Mouse (Mus musculus): ENCODE results near the gene Zfp689.
A peak's percentile ranks its signal among the peaks of the same experiment; 100 is the strongest.
"Not testable (repeated sequence)": the region's sequence is repeated elsewhere in the genome, so short reads cannot be mapped to it uniquely, and the experiment has no call there.

Gene Zfp689

DNA sequence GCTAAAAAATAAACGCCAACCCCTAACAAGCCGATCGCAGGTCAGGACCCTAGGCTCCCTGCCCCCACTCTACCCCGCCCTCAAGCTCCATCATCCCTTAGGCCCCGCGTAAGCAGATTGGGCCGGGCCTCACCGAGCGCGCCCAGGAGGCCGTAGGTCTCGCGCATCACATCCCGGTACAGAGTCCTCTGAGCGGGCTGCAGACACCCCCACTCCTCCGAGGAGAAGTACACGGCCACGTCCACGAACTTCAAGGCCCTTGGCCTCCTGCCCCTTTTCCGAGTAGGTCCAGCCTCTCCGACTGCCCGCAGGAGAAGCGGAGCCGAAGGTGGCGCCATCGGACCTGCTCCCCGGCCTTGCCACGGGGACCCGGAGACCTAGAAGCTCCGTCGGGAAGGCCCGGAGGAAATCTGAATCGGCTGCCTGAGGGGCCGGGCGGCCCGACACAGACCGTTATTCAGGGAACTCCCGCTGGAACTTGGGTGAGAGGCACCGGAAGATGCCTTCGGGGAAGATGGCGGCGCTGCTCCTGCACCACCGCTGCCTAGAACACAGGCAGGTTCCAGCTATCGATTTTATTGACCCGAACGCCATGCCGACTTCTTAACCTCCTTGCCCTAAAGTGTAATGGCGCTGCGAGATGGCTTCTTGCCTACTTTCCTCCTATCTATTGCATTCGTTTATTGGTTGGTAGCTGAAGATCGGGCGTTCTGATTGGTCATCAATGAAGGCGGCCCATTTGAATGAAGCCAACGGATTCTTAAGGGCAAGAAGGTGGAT is at the start of gene Zfp689:
Gene Zfp689, minus strand, starts transcription at position 638 of the 780 bp plus-strand sequence.
- DNase-seq (ENCODE audit: low read depth): peak; percentile 96

- DNase-seq (ENCODE audit: low read depth): peak; percentile 72
These were observed 49.4 kb upstream of the Zfp689 start for GRCm38 (mm10) chr7:127498407-127498806.

- no peak for DNase-seq (ENCODE audit: low read depth)
These were observed 48.4 kb upstream of the Zfp689 start for GRCm38 (mm10) chr7:127497382-127497781.

- DNase-seq (ENCODE audit: low read depth): no peak
These were observed 45.7 kb upstream of the Zfp689 start for GRCm38 (mm10) chr7:127494648-127495047.

- DNase-seq (ENCODE audit: low read depth): no peak
These were observed 42.9 kb upstream of the Zfp689 start for GRCm38 (mm10) chr7:127491846-127492245.

GRCm38 (mm10) chr7:127489982-127490381 is 41.0 kb upstream of the Zfp689 start:
- DNase-seq (ENCODE audit: low read depth): no peak

DNA sequence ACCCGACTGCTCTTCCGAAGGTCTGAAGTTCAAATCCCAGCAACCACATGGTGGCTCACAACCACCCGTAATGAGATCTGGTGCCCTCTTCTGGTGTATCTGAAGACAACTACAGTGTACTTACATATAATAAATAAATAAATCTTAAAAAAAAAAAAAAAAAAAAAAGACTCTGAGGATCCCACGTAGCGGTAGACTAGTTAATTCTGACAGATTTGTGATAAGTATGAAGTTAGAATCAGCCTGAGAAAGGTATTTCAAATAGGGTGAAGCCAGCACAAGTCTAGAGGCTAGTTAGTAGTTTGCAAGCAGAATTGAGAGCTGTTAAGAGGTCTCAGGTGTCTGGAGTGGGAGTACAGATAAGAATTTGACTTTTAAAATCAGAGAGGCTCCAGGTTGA is 39.4 kb upstream of the Zfp689 start:
- DNase-seq (ENCODE audit: low read depth): not testable (repeated sequence)

DNA sequence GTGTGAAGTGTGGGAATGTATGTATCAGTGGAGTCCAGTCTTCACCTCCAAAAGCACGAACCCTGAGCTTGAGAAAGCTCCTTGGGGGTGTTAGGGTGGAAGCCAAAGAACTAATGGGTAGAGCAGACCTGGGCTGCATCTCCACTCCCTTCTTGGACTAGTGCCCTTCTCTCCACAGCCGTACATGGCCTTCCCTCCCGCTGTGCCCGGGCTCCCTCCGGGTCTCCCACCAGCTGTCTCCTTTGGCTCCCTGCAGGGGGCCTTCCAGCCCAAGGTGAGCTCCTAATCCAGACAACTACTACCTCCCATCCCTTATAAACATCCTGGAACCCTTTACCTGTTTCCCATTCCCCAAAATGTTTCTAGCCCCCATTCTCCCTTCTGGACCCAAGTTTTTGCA is 36.5 kb upstream of the Zfp689 start:
- DNase-seq (ENCODE audit: low read depth): no peak

DNA sequence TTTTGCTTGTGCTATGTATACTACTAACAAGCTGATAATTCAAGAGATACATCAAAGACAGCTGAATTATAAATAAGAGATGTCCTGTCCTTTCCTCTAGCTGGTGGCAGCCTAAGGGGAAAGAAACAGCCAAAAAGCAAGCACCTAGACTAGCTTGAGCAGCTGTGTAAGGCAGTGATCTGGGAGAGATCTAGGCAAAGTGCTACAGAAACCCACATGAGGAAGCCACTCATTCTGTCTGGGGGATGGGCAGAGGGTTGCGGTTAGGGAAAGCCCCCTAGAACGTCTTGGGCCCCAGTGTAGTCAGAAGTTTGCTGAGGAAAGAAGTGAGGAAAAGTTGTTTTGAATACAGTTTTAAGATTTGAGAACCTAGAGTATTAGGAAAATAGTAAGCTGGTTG is 31.4 kb upstream of the Zfp689 start:
- DNase-seq (ENCODE audit: low read depth): peak; percentile 37

DNA sequence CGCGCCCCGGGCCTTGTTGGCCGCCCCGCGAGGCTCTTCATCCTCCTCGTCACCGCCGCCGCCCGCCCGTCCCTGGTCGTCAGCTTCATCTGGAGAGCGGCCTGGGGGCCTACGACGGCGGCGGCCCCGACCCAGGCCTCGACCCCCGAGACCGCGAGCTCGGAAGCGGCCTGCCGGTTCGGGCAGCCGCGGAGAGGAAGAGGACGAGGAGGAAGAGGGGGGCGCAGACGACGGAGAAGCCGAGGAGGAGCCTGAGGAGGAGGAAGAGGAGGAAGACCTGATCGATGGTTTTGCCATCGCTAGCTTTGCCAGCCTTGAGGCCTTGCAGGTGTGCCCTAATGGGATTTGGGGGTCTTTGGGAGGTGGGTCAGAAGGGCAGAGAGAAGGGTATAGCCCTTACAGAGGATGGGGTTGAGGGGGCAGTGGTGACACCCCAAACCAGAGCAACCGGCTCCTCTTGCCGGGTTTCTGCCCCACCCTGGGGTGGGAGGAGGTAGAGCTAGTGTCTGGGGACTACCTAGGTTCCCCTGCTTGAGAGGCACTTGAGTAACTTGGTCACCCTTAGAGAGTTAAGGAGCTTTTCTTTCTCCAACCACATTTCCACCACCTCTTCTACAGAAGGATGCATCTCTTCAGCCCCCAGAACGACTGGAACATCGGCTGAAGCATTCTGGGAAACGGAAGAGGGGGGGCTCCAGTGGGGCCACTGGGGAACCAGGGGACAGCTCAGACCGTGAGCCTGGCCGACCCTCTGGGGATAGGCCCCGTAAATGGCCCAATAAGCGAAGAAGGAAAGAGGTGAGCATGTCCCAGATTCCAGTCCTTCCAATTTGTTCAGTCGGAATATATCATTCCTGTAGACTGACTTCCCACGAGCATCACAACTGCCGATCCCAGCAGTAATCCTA is 30.6 kb upstream of the Zfp689 start:
- peak; percentile 26 for DNase-seq (ENCODE audit: low read depth)

DNA sequence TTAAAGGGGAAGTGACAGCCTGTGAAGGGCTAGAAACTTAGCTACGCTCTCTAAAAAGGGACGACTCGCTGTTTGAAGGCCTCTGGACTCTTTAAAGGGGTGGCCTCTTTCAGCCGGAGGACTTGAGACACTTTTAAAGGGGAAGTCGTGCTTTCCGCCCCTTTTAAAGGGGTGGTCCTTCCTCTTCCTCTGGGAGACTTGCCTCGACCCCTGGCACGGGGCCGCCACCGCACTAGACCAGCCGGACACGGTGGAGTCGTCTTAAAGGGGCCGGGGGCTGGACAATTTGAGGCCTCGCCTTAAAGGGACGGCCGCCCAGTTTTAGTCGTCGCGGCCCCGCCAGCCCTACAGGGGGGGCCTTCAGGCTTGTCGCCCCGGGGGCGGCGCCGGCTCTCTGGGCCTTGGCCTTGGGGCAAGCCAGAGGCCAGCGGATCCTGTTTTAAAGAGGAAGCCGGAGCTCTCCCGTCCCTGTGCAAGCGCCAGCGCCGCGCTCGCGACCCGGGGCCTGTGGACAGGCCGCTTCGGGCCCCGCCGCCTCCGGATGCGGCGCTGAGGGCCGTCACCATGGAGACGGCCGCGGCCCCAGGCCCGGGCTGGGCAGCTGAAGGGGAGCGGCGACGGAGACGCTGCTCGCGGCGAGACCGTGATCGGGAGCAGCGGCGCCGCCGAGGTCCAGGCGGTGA is 29.8 kb upstream of the Zfp689 start, which contains the start of gene Fbrs:
Gene Fbrs, plus strand, starts transcription at position 565 of the 683 bp plus-strand sequence.
- DNase-seq (ENCODE audit: low read depth): peak; percentile 97

DNA sequence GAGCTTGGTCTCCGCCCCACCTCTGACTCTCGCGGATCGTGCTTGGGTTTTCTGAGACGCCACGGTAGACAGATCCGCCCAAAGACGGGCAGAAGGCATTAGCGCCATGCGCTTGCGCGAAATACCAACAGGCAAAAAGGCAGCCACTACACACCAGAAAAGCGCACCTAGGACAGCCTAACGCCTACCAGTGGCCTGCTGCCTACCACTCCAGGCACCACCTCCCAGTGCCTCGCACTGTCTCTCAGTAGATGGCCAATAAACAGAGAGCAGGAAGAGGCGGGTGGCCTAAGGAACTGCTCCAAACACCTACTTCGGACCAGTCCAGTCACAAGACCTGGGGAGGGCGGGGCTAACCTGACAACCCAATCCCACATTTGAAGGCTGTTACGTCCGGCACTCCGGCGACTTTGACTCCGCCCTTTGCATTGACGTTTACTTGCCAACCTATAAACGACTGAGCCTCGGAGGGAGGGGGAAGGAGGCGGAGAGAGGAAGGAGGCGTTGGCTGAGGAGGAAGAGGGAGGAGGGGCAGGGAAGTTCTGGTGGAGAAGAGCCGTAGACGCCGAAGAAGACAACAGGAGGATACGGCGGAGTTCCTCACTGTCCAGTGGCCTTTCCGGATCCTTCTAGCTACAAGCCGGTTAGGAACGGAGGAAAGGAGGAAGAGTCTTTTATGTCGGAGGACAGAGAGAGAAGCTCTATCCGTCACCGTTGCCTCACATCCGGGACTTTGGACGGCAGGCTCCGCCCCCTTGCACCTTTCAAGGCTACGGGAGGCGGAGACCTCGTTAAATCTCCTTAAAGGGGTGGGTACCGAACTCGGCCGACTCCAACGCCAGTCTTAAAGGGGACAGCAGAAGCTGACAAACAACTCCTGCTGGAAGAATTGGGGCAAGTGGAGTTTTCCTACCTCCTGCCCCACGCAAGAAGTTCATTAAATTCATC is 29.0 kb upstream of the Zfp689 start:
- DNase-seq (ENCODE audit: low read depth): peak; percentile 99

DNA sequence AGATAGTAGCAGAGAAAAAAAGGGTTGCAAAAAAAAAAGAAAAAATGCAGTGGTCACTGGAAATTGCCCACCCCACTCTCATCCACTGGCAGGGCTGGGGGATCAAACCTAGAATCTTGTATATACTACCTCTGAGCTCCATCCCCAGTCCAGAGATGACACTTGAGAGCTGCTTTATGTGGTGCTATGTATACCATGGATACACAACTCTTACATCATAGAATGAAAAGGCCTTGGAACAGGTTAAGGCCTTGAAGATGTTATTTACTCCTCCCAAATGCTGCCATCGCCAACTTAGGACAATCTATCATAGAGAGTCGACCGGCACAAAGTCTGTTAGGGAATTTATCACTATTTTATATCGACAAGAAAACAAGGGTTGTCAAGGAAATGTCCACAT is 27.9 kb upstream of the Zfp689 start:
- DNase-seq (ENCODE audit: low read depth): no peak

GRCm38 (mm10) chr7:127476336-127476735 is 27.4 kb upstream of the Zfp689 start:
- no peak for DNase-seq (ENCODE audit: low read depth)

- DNase-seq (ENCODE audit: low read depth): no peak
These were observed 26.3 kb upstream of the Zfp689 start for GRCm38 (mm10) chr7:127475186-127475740.

GRCm38 (mm10) chr7:127474378-127475070 is 25.6 kb upstream of the Zfp689 start:
- DNase-seq (ENCODE audit: low read depth): no peak

GRCm38 (mm10) chr7:127473705-127474104 is 24.7 kb upstream of the Zfp689 start:
- peak; percentile 14 for DNase-seq (ENCODE audit: low read depth)

GRCm38 (mm10) chr7:127472060-127472459 is 23.1 kb upstream of the Zfp689 start:
- peak; percentile 60 for DNase-seq (ENCODE audit: low read depth)

- DNase-seq (ENCODE audit: low read depth): no peak
These were observed 22.7 kb upstream of the Zfp689 start for GRCm38 (mm10) chr7:127471646-127472010.
